Mouse (Mus musculus): ENCODE measurements around the gene Dalrd3. TPM values are rescaled to one million over a fixed set of nuclear protein-coding genes. Genes with fewer than 3 reads are reported as not detected.

Gene Dalrd3
- 100 to 1,000 TPM; 110 to 111 TPM for total RNA-seq (2021)
- long read RNA-seq, experiment 1, transcript Dalrd3-201 (12 exons, 1,746 nt) = major isoform, 23 of 65 reads
- long read RNA-seq, experiment 1, partial matches to known transcripts = 9 of 65 reads
- long read RNA-seq, experiment 1, other reads (novel, unspliced or antisense) = 32 of 65 reads
- long read RNA-seq, experiment 2, transcript Dalrd3-201 (12 exons, 1,746 nt) = major isoform, 25 of 83 reads
- long read RNA-seq, experiment 2, partial matches to known transcripts = 10 of 83 reads
- long read RNA-seq, experiment 2, other reads (novel, unspliced or antisense) = 48 of 83 reads

DNA sequence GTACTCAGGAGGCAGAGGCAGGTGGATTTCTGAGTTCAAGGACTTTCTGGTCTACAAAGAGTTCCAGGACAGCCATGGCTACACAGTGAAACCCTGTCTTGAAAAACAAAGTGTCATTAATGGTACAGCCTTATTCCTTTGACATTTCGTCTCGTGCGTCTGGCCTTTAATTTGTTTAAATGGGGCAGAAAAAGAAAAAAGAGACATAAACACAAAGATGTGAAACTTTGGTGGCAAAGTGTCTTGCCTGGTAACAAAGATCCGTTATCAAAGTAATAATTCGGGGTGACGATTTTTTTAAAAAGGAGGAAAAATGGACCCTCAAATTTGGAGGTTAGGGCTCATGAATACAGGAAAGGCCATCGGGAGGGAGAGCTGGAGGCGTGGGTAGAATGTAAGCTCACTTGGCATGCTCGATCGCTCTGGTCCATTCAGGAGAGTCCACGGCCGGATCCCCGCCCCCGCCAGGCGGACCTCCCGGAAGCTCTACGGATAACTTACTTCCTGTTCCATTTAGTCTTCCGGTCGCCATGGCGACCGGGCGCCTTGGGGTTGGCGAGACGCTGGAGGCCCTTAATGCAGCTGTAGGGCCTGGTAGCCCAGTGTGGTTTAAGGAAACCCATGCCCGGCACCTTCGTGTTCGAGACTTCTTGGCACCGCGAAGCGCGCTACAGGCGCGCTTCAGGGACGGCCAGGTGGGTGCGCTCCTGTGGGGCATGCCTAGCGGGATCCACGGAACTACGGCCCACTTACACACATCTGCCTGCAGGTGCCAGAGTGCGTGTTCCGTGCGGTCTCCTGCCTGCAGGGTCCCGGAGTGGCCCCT is at the start of gene Dalrd3:
TSS of gene Dalrd3 (plus strand) at position 506 of the 826 bp plus-strand sequence.
- DNase-seq (ENCODE audit: low spot score in 2 of 2) = peak; percentile 85 to 92
- no peak for TF ChIP-seq CTCF (conservative IDR thresholded peaks at IDR 0.05)
- H3K4me3 ChIP-seq = peak within 1 kb of the TSS; percentile 79
- peak within 1 kb of the TSS; percentile 93 for H3K27ac ChIP-seq

DNA sequence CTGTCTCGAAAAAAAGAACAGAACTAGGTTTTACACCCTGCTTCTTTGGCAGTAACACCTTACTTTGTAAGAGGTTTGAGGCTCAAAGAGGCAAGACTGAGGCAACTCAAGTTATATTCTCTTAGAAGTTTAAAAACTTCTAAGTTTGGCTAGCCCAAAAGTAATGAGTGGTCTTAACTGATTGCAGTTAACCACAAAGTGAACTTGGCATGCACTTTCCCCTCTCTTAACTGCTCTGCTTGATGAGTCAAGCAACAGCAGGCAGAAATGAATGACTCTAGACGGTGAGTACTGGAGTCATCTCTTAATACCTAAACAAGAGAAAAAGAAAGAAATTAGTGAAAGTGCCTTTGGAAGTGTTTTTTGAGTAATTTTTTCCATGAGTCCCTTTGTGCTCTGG is 48.1 kb upstream of the Dalrd3 start:
- TF ChIP-seq CTCF (conservative IDR thresholded peaks at IDR 0.05) = no peak
- Histone ChIP-seq H3K4me3 (no peak overlapping the region), H3K27ac (no peak overlapping the region)
- no peak for DNase-seq (ENCODE audit: low spot score in 2 of 2)

DNA sequence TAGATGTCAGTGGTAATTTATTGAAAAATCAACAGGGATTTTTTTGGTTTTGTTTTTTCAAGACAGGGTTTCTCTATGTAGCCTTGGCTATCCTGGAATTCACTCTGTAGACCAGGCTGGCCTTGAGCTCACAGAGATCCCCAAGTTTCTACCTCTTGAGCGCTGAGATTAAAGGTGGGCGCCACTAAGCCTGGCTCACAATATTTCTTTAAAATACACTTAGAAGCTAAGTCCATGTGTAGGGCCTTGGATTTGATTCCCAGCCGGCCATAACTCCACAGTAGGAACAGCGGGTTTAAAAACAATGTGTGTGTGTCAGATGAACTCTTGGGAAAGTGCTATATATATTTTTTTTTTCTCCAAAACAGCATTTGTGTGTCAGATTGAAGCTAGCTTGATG is 46.3 kb upstream of the Dalrd3 start:
- no peak overlapping the region for H3K27ac ChIP-seq
- no peak for DNase-seq (ENCODE audit: low spot score in 2 of 2)
- H3K4me3 ChIP-seq = no peak overlapping the region
- TF ChIP-seq CTCF (conservative IDR thresholded peaks at IDR 0.05) = no peak

DNA sequence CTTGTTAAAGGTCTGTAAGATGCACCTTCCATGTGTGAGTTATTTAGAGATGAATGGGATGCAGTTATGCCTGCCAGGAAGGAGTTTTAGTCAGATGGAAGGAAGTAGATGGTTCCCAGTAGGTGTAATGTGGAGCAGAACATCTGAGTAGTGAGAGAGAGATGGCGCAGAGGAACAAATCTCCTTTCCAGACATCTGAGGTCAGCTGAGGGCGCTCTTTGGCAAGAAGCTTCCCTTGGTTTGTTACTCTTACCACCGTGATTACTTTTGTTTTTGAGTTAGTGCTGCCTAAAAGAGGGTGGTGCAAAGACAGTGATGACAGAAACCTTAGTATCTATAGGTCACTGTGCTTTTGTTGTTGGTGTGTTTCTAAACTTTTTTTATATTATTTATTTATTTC is 44.3 kb upstream of the Dalrd3 start:
- Histone ChIP-seq H3K27ac (no peak overlapping the region), H3K4me3 (no peak overlapping the region)
- TF ChIP-seq CTCF (conservative IDR thresholded peaks at IDR 0.05) = no peak
- DNase-seq (ENCODE audit: low spot score in 2 of 2) = no peak

DNA sequence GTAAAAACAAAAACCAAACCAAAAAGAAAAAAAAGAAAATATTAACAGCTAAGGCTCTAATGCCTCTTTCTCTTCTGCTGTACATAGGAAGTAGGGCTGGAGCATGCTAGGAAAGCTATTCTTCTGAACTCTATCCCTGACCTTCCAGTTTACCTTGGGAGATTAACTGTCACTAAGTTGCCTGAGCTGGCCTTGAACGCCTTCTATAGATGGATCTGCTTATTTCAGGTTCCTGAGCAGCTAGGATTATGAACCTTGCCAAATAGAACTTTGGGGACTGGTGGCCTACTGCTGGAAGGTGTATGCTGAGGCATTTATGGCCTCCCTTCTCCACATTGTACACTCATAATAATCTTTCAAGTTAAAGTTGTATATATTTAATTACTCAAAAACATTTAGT is 38.7 kb upstream of the Dalrd3 start:
- no peak for DNase-seq (ENCODE audit: low spot score in 2 of 2)
- TF ChIP-seq CTCF (conservative IDR thresholded peaks at IDR 0.05) = no peak

DNA sequence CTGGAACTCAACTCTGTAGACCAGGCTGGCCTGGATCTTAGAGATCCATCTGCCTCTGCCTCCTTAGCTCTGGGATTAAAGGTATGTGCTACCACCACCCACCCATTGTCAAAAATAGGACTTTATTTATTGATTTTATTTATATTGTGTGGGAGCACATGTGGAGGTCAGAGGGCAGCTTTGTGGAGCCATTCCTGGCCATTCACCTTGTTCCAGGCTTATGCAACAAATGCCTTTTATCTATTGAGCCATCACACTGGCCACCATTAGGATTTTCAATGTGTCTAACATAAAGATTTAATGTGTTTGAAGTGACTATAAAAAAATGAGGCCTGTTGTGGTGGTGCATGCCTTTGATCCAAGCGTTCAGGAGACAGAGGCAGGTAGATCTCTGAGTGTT is 38.2 kb upstream of the Dalrd3 start:
- no peak overlapping the region for H3K4me3 ChIP-seq
- TF ChIP-seq CTCF (conservative IDR thresholded peaks at IDR 0.05) = no peak
- DNase-seq (ENCODE audit: low spot score in 2 of 2) = no peak
- no peak overlapping the region for H3K27ac ChIP-seq

More for the DNA sequence above, 38.7 kb upstream of the Dalrd3 start:
- Histone ChIP-seq H3K4me3 (no peak overlapping the region), H3K27ac (no peak overlapping the region)

DNA sequence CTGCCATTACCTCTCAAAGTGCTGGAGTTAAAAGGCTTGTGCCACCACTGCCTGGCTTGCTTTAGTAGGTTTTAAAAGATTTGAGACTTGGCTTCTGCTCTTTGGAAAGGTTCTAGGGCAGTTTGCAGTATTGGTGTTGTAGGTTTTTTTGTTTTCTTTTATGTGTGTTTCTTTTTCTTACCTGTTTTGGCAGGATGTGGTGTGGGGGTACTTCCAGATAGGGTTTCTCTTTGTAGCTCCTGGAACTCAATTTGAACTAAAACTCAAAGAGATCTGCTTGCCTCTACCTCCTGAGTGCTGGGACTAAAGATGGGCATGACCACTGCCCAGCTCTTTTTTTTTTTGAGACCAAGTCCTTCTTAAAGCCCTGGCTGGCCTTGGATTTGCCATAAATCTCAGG is 28.8 kb upstream of the Dalrd3 start:
- no peak for DNase-seq (ENCODE audit: low spot score in 2 of 2)
- H3K27ac ChIP-seq = no peak overlapping the region
- no peak for TF ChIP-seq CTCF (conservative IDR thresholded peaks at IDR 0.05)
- no peak overlapping the region for H3K4me3 ChIP-seq

DNA sequence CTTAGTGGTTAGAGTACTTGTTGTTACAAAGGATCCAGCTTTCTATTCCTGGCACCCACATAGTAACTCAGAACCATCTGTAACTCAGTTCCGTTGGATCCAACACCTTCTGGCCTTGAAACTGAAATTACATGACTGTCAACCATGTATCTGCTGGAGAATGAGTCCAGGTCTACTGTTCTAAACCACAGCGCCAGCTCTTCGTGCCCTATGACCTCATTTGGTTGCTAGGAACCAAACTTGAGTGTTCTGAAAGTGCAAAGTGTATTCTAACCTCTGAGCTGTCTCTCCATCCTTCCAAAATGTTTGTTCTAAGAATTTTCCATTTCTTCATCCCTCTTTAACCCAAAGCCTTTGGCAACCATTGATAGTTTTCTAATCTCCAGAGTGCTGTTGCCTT is 23.7 kb upstream of the Dalrd3 start:
- no peak for TF ChIP-seq CTCF (conservative IDR thresholded peaks at IDR 0.05)
- peak overlapping the region; percentile 19; the same call in 1 of the 2 replicates for H3K27ac ChIP-seq
- DNase-seq (ENCODE audit: low spot score in 2 of 2) = no peak
- no peak overlapping the region for H3K4me3 ChIP-seq

DNA sequence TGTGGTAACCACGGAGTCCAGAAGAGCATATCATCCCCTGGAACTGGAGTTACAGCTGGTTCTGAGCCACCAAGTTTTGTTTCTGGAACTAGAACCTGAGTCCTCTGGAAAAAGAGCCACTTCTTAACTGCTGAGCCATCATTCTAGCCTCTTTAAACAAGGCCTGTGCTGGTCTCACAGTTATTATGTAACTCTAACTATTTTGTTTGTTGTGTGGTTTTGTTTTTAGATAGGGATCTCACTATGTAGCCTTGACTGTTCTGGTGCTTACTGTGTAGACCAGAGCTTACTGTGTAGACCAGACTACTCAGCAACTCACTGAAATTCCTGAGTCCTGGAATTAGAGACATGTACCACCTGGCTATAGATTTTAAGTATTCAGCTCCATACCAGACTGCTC is 22.8 kb upstream of the Dalrd3 start:
- Histone ChIP-seq H3K27ac (peak overlapping the region; percentile 25; the same call in 1 of the 2 replicates), H3K4me3 (no peak overlapping the region)
- DNase-seq (ENCODE audit: low spot score in 2 of 2) = no peak
- TF ChIP-seq CTCF (conservative IDR thresholded peaks at IDR 0.05) = no peak

DNA sequence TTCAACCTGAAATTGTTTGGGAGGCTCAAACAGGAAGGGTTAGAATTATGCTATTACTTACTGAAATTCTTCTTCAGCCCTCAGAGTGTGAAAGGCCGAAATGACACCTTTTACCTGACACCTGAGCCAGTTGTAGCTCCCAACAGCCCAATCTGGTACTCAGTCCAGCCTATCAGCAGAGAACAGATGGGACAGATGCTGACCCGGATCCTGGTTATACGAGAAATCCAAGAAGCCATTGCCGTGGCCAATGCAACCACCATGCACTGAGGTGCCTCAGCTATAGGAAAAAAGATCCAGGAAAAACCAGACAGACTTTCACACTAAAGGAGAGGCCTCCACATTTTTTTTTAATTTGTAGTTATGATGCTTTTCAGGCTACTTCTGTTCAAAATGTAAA is 10.5 kb upstream of the Dalrd3 start:
- TF ChIP-seq CTCF (conservative IDR thresholded peaks at IDR 0.05) = no peak
- H3K27ac ChIP-seq = no peak overlapping the region
- H3K4me3 ChIP-seq = no peak overlapping the region
- DNase-seq (ENCODE audit: low spot score in 2 of 2) = no peak

DNA sequence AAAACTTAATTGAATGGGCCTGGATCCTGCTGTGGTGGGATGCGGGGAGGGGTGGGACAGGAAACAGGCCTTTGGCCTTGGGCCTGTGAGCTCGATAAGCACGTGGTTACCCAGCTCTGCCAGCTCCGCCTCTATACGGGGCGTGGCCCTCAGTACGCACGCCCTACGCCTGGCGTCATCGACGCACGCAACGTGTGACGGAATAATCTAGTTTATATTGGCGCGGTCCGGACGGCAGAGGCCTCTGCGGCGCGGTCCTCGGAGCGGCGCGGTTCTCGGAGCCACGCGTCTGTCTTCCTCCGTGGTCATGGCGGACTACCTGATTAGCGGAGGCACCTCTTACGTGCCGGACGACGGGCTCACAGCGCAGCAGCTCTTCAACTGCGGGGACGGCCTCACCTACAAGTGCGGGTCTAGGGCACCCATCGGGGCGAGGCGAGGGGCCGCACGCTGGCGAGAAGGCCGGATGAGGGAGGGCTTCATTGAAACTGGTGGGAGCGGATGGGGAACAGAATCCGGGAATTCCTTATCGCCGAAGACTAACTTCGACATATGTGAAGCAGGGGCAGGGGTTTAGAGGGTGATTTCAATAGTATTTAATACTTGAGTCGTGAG is 9.4 kb upstream of the Dalrd3 start, which contains the start of gene Impdh2:
TSS of gene Impdh2 (plus strand) at position 60 of the 615 bp plus-strand sequence.
- DNase-seq (ENCODE audit: low spot score in 2 of 2) = peak; percentile 94 to 96
- H3K27ac ChIP-seq = peak within 1 kb of the TSS; percentile 79
- H3K4me3 ChIP-seq = peak within 1 kb of the TSS; percentile 59
- TF ChIP-seq CTCF (conservative IDR thresholded peaks at IDR 0.05) = 0 out of 2 replicates have a peak, but pooled peaks have one; percentile 12

DNA sequence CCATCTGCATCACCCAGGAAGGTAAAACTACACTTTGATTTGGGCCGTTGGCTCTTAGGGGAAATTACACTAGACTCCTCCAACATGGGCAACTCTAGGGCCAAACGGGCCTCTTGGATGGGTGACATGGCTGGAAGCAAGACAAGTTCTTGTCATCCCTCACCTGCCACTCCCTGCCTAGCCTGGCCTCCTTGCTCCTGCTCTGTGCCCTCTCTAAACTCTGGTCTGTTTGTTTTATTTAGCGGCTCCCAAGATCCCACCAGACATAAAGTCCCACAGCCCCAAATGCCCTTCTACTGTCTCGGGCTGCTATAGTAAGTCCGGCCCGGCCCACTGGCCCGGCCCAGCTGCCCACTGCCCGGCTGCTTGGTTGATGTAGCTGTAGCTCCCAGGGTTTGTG is 6.0 kb upstream of the Dalrd3 start:
- no peak overlapping the region for H3K27ac ChIP-seq
- H3K4me3 ChIP-seq = no peak overlapping the region
- DNase-seq (ENCODE audit: low spot score in 2 of 2) = no peak
- no peak for TF ChIP-seq CTCF (conservative IDR thresholded peaks at IDR 0.05)

DNA sequence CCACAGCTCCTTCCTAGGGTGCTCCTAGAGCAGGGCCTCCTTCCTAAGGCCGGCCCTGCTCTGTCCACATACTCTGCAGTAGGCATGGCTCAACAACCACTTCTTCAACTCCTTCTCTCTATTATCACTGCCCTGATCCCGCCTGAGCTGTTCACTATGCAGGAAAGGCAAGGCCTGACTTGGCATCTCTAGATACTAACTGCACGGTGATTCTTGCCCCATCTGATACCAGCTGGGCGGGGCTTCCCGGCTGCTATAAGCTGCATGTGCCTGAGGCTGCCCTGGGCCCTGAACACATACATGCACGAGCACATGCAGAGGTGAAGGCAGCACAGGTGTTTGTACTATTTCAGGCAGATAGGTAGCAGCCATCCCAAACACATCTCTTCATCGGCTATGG is 5.6 kb upstream of the Dalrd3 start:
- H3K27ac ChIP-seq = no peak overlapping the region
- no peak for DNase-seq (ENCODE audit: low spot score in 2 of 2)
- no peak for TF ChIP-seq CTCF (conservative IDR thresholded peaks at IDR 0.05)
- no peak overlapping the region for H3K4me3 ChIP-seq
